8 mouse cellular contexts compared by ENCODE assay signal in genomic region chr10:127326017-127326801, GRCm38 (mm10). TPM values are rescaled to one million over a fixed set of nuclear protein-coding genes. Genes with fewer than 3 reads are reported as not detected.
DNase-seq lines count a peak whose midpoint lies in the region; ATAC-seq and TF ChIP-seq lines count a peak whose summit lies in the region.

No protein-coding gene starts in this region.

- 1% methylated on average over 54 of the region's 54 CpGs for WGBS in forebrain, embryonic 13.5 days
- under 1% methylated on average over 54 of the region's 54 CpGs for WGBS in hindbrain, postnatal 0 days
- WGBS in liver, embryonic 16.5 days (ENCODE audit: insufficient replicate concordance) = under 1% methylated on average over 54 of the region's 54 CpGs

- H3K27me3 ChIP-seq in G1E (ENCODE audit: insufficient read depth, low read length) = no peaks in the 10 kb centered on the region
- peaks cover 98% of the 10 kb centered on the region for H3K27me3 ChIP-seq in forebrain, embryonic 13.5 days
- H3K27me3 ChIP-seq in hindbrain, postnatal 0 days (ENCODE audit: insufficient read depth, low read length) = peaks cover 46% of the 10 kb centered on the region
- H3K27me3 ChIP-seq in liver, embryonic 16.5 days (ENCODE audit: control insufficient read depth, insufficient read depth, low read depth, low read length) = peaks cover 9% of the 10 kb centered on the region
- no peaks in the 10 kb centered on the region for H3K27me3 ChIP-seq in splenic B cell, adult 2 months (ENCODE audit: control insufficient read depth, insufficient read depth, low read length, poor library complexity, severe bottlenecking)

- H3K36me3 ChIP-seq in G1E (replicated peaks) = peaks cover 62% of the 10 kb centered on the region
- H3K36me3 ChIP-seq in forebrain, embryonic 13.5 days (ENCODE audit: poor library complexity, severe bottlenecking) = no peaks in the 10 kb centered on the region
- H3K36me3 ChIP-seq in hindbrain, postnatal 0 days (ENCODE audit: insufficient read depth, low read length) = no peaks in the 10 kb centered on the region
- no peaks in the 10 kb centered on the region for H3K36me3 ChIP-seq in liver, embryonic 16.5 days (ENCODE audit: control insufficient read depth, insufficient read depth)
- H3K36me3 ChIP-seq in splenic B cell, adult 2 months (ENCODE audit: control insufficient read depth, insufficient read depth, low read length, poor library complexity, severe bottlenecking) = peaks cover 22% of the 10 kb centered on the region

- ATAC-seq in G1E (ENCODE audit: extremely low read depth, insufficient number of reproducible peaks, low FRiP score, poor library complexity, severe bottlenecking) = no peak; the same call in 1 of the 2 replicates
- no peak; the same call in 1 of the 2 replicates for ATAC-seq in forebrain, embryonic 13.5 days
- peak; percentile 10; the same call in 1 of the 2 replicates for ATAC-seq in hindbrain, postnatal 0 days
- ATAC-seq in liver, embryonic 16.5 days (ENCODE audit: low read depth) = peak; percentile 30
- no peak for ATAC-seq in monocyte, adult 5-6 weeks (replicated peaks; ENCODE audit: insufficient number of reproducible peaks, low FRiP score, low TSS enrichment, poor library complexity, severe bottlenecking)

- peaks cover 99% of the 10 kb centered on the region for H3K4me1 ChIP-seq in G1E (ENCODE audit: insufficient read depth, low read depth, low read length)
- H3K4me1 ChIP-seq in forebrain, embryonic 13.5 days = peaks cover 12% of the 10 kb centered on the region
- H3K4me1 ChIP-seq in hindbrain, postnatal 0 days (ENCODE audit: insufficient read depth, low read length) = no peaks in the 10 kb centered on the region
- peaks cover 26% of the 10 kb centered on the region for H3K4me1 ChIP-seq in liver, embryonic 16.5 days (ENCODE audit: control insufficient read depth, low read depth, low read length)

- no peaks in the 10 kb centered on the region for H3K9me3 ChIP-seq in G1E (replicated peaks)
- H3K9me3 ChIP-seq in forebrain, embryonic 13.5 days (replicated peaks) = no peaks in the 10 kb centered on the region
- H3K9me3 ChIP-seq in hindbrain, postnatal 0 days (ENCODE audit: low read length) = no peaks in the 10 kb centered on the region
- H3K9me3 ChIP-seq in liver, embryonic 16.5 days (replicated peaks; ENCODE audit: control insufficient read depth, low read length) = no peaks in the 10 kb centered on the region

- H3K9ac ChIP-seq in forebrain, embryonic 13.5 days = peak overlapping the region; percentile 45
- H3K9ac ChIP-seq in hindbrain, postnatal 0 days (replicated peaks; ENCODE audit: low read length) = peak overlapping the region; percentile 1; the same call in 1 of the 2 replicates
- H3K9ac ChIP-seq in liver, embryonic 16.5 days (ENCODE audit: low read depth, low read length) = peak overlapping the region; percentile 63

- peak; percentile 25 to 30 for DNase-seq in B cell, adult 2 months
- DNase-seq in G1E (ENCODE audit: low spot score) = peak; percentile 74
- DNase-seq in hindbrain, postnatal 0 days (ENCODE audit: low spot score) = no peak
- peak; percentile 29 for DNase-seq in splenic B cell, adult 2 months (ENCODE audit: low read depth, low spot score)
- DNase-seq in urinary bladder, postnatal 4 days (ENCODE audit: low spot score in 2 of 2) = no peak

- H3K27ac ChIP-seq in forebrain, embryonic 13.5 days = no peak overlapping the region
- no peak overlapping the region for H3K27ac ChIP-seq in hindbrain, postnatal 0 days
- H3K27ac ChIP-seq in liver, embryonic 16.5 days (ENCODE audit: low read length) = no peak overlapping the region

- no peak for TF ChIP-seq CTCF in G1E (IDR thresholded peaks at IDR 0.05; ENCODE audit: low read depth, low read length)
- no peak for TF ChIP-seq CTCF in hindbrain, postnatal 0 days (IDR thresholded peaks at IDR 0.05; ENCODE audit: low read depth)

- H3K4me2 ChIP-seq in forebrain, embryonic 13.5 days = peak overlapping the region; percentile 58
- H3K4me2 ChIP-seq in hindbrain, postnatal 0 days (ENCODE audit: low read depth, low read length) = peak overlapping the region; percentile 63
- H3K4me2 ChIP-seq in liver, embryonic 16.5 days (ENCODE audit: low read depth, low read length) = peak overlapping the region; percentile 86

- H3K4me3 ChIP-seq in G1E (ENCODE audit: low read depth, low read length) = peak overlapping the region; percentile 85
- H3K4me3 ChIP-seq in forebrain, embryonic 13.5 days = peak overlapping the region; percentile 33
- H3K4me3 ChIP-seq in hindbrain, postnatal 0 days (ENCODE audit: low read length) = peak overlapping the region; percentile 35
- peak overlapping the region; percentile 62 for H3K4me3 ChIP-seq in liver, embryonic 16.5 days (ENCODE audit: low read depth, low read length)

RNA-seq across cellular contexts. Expression of gene Arhgap9, which starts 4.4 kb away (rescaled TPM):
- total RNA-seq in G1E (2014; fragmentation: Nextera tagmentation) (43.3 and 43.7 TPM in 2 replicates), G1E (2017) (89.2 and 100 TPM in 2 replicates)
- polyA plus RNA-seq in G1E (2012) = 54.8 and 59.5 TPM in 2 replicates
- polyA plus RNA-seq in forebrain, embryonic 13.5 days (2015; fragmentation: Nextera tagmentation; extraction: Ambion mirVana) = 0.39 and 0.72 TPM in 2 replicates
- 1.0 and 1.5 TPM in 2 replicates for total RNA-seq in hindbrain, postnatal 0 days (2014; rRNA removed)
- polyA plus RNA-seq in hindbrain, postnatal 0 days (2015; fragmentation: Nextera tagmentation; extraction: Ambion mirVana) = 1.2 and 1.3 TPM in 2 replicates
- polyA plus RNA-seq in liver, embryonic 16.5 days (2015; fragmentation: Nextera tagmentation; extraction: Ambion mirVana) = 12.2 and 13.2 TPM in 2 replicates
- 101 to 125 TPM (median 109 TPM) in 3 replicates for total RNA-seq in monocyte, adult 5-6 weeks (2017)

RNA-seq across cellular contexts. Expression of gene Mars, which starts 14.6 kb away (rescaled TPM):
- total RNA-seq in G1E (2014; fragmentation: Nextera tagmentation) (97.3 and 102 TPM in 2 replicates), G1E (2017) (109 and 144 TPM in 2 replicates)
- 104 and 108 TPM in 2 replicates for polyA plus RNA-seq in G1E (2012)
- 137 and 138 TPM in 2 replicates for polyA plus RNA-seq in forebrain, embryonic 13.5 days (2015; fragmentation: Nextera tagmentation; extraction: Ambion mirVana)
- total RNA-seq in hindbrain, postnatal 0 days (2014; rRNA removed) = 74.4 and 90.4 TPM in 2 replicates
- polyA plus RNA-seq in hindbrain, postnatal 0 days (2015; fragmentation: Nextera tagmentation; extraction: Ambion mirVana) = 104 TPM in 2 replicates
- polyA plus RNA-seq in liver, embryonic 16.5 days (2015; fragmentation: Nextera tagmentation; extraction: Ambion mirVana) = 100 and 109 TPM in 2 replicates
- total RNA-seq in monocyte, adult 5-6 weeks (2017) = 56.6 to 72.2 TPM (median 64.5 TPM) in 3 replicates

RNA-seq across cellular contexts. Expression of gene Gli1, which starts 15.6 kb away (rescaled TPM):
- total RNA-seq in G1E (2014; fragmentation: Nextera tagmentation) (0.23 and 0.24 TPM in 2 replicates), G1E (2017) (0.11 TPM in 1 of 2 replicates, not detected in the other)
- polyA plus RNA-seq in G1E (2012) = 0.15 and 0.18 TPM in 2 replicates
- polyA plus RNA-seq in forebrain, embryonic 13.5 days (2015; fragmentation: Nextera tagmentation; extraction: Ambion mirVana) = 1.1 and 2.1 TPM in 2 replicates
- 10.9 and 13.0 TPM in 2 replicates for total RNA-seq in hindbrain, postnatal 0 days (2014; rRNA removed)
- 2.7 TPM in 2 replicates for polyA plus RNA-seq in hindbrain, postnatal 0 days (2015; fragmentation: Nextera tagmentation; extraction: Ambion mirVana)
- polyA plus RNA-seq in liver, embryonic 16.5 days (2015; fragmentation: Nextera tagmentation; extraction: Ambion mirVana) = 0.15 and 0.21 TPM in 2 replicates
- not detected in 3 replicates for total RNA-seq in monocyte, adult 5-6 weeks (2017)

RNA-seq across cellular contexts. Expression of gene Inhbe, which starts 28.0 kb away (rescaled TPM):
- not detected in 2 replicates for total RNA-seq in G1E (2014; fragmentation: Nextera tagmentation)
- total RNA-seq in G1E (2017) = 0.06 and 0.11 TPM in 2 replicates
- 0.01 TPM in 2 replicates for polyA plus RNA-seq in G1E (2012)
- polyA plus RNA-seq in forebrain, embryonic 13.5 days (2015; fragmentation: Nextera tagmentation; extraction: Ambion mirVana) = 0.03 and 0.06 TPM in 2 replicates
- not detected in 2 replicates for total RNA-seq in hindbrain, postnatal 0 days (2014; rRNA removed)
- polyA plus RNA-seq in hindbrain, postnatal 0 days (2015; fragmentation: Nextera tagmentation; extraction: Ambion mirVana) = not detected in 2 replicates
- polyA plus RNA-seq in liver, embryonic 16.5 days (2015; fragmentation: Nextera tagmentation; extraction: Ambion mirVana) = 0.78 and 0.99 TPM in 2 replicates
- not detected in 3 replicates for total RNA-seq in monocyte, adult 5-6 weeks (2017)

RNA-seq across cellular contexts. Expression of gene Mbd6, which starts 37.4 kb away (rescaled TPM):
- total RNA-seq in G1E (2014; fragmentation: Nextera tagmentation) (107 and 121 TPM in 2 replicates), G1E (2017) (4.1 and 6.6 TPM in 2 replicates)
- polyA plus RNA-seq in G1E (2012) = 239 and 302 TPM in 2 replicates
- 13.6 and 16.7 TPM in 2 replicates for polyA plus RNA-seq in forebrain, embryonic 13.5 days (2015; fragmentation: Nextera tagmentation; extraction: Ambion mirVana)
- total RNA-seq in hindbrain, postnatal 0 days (2014; rRNA removed) = 8.1 and 11.2 TPM in 2 replicates
- polyA plus RNA-seq in hindbrain, postnatal 0 days (2015; fragmentation: Nextera tagmentation; extraction: Ambion mirVana) = 8.3 and 11.5 TPM in 2 replicates
- polyA plus RNA-seq in liver, embryonic 16.5 days (2015; fragmentation: Nextera tagmentation; extraction: Ambion mirVana) = 5.7 and 6.5 TPM in 2 replicates
- 4.2 to 15.5 TPM (median 12.1 TPM) in 3 replicates for total RNA-seq in monocyte, adult 5-6 weeks (2017)

Comparison
In these comparisons a context has a peak if more than half of its experiments do, and no peak if none do; other contexts are left out.
1. DNase-seq: peak in B cell, adult 2 months (2 of 2), G1E (single experiment) and splenic B cell, adult 2 months (single experiment); none in hindbrain, postnatal 0 days (single experiment) and urinary bladder, postnatal 4 days (0 of 2).
2. ATAC-seq: peak in hindbrain, postnatal 0 days (single experiment) and liver, embryonic 16.5 days (single experiment); none in G1E (single experiment), forebrain, embryonic 13.5 days (single experiment) and monocyte, adult 5-6 weeks (single experiment).
3. H3K4me3 ChIP-seq: peak in every context shown above with its lines; median percentile 85 in G1E; 62 in liver, embryonic 16.5 days; 35 in hindbrain, postnatal 0 days; 33 in forebrain, embryonic 13.5 days.
4. H3K9ac ChIP-seq: peak in every context shown above with its lines; median percentile 63 in liver, embryonic 16.5 days; 45 in forebrain, embryonic 13.5 days; 1 in hindbrain, postnatal 0 days.
5. Peak in every context shown above with its lines, with median percentiles within 50 percentile points of each other: H3K4me2 ChIP-seq.